Mouse (Mus musculus): ENCODE measurements around the gene Syt11. TPM values are rescaled to one million over a fixed set of nuclear protein-coding genes. Genes with fewer than 3 reads are reported as not detected.
A peak's percentile ranks its signal among the peaks of the same experiment; 100 is the strongest.
"Not testable (repeated sequence)": the region's sequence is repeated elsewhere in the genome, so short reads cannot be mapped to it uniquely, and the experiment has no call there.

Syt11 gene
- total RNA-seq, 2 experiments from 2014 or later, result 5.7 to 6.7 TPM

- intact Hi-C loops (cut with DNase I), result no loop called here
- no peak for DNase-seq
These were observed 34.8 kb downstream of the Syt11 start for GRCm38 (mm10) chr3:88740147-88740546.

- intact Hi-C loops (cut with DNase I), result loop anchor here (5.0 kb wide), 2 partner anchors 61 to 146 kb away; no protein-coding TSS in a partner anchor
- DNase-seq, result peak; percentile 70 to 86
These were observed 36.3 kb downstream of the Syt11 start for GRCm38 (mm10) chr3:88738641-88739040.

- no peak for DNase-seq
These were observed 38.4 kb downstream of the Syt11 start for GRCm38 (mm10) chr3:88736556-88736955.

GRCm38 (mm10) chr3:88719098-88719497 lies 55.9 kb downstream of the Syt11 start:
- intact Hi-C loops (cut with DNase I), result no loop called here
- peak; percentile 82 to 87 for DNase-seq

More at GRCm38 (mm10) chr3:88736556-88736955, 38.4 kb downstream of the Syt11 start:
- intact Hi-C loops (cut with DNase I), result loop anchor here (5.0 kb wide), 2 partner anchors 59 to 144 kb away; no protein-coding TSS in a partner anchor

GRCm38 (mm10) chr3:88717831-88718230 lies 57.1 kb downstream of the Syt11 start:
- intact Hi-C loops (cut with DNase I), result no loop called here
- DNase-seq, result no peak

- intact Hi-C loops (cut with DNase I), result no loop called here
- DNase-seq, result no peak
These were observed 57.7 kb downstream of the Syt11 start for GRCm38 (mm10) chr3:88717198-88717798.

- peak; percentile 90 to 91 for DNase-seq
- intact Hi-C loops (cut with DNase I), result no loop called here
These were observed 58.4 kb downstream of the Syt11 start, which contains the start of gene Rit1 for GRCm38 (mm10) chr3:88716399-88717197. Gene Rit1, plus strand, starts transcription at chr3:88716838.

- intact Hi-C loops (cut with DNase I), result not testable (repeated sequence)
These were observed 59.2 kb downstream of the Syt11 start for GRCm38 (mm10) chr3:88715716-88716115.

GRCm38 (mm10) chr3:88714725-88715124 lies 60.2 kb downstream of the Syt11 start:
- DNase-seq, result no peak
- intact Hi-C loops (cut with DNase I), result no loop called here

More at GRCm38 (mm10) chr3:88715716-88716115, 59.2 kb downstream of the Syt11 start:
- DNase-seq, result not testable (repeated sequence)

GRCm38 (mm10) chr3:88713709-88714108 lies 61.3 kb downstream of the Syt11 start:
- DNase-seq, result no peak
- intact Hi-C loops (cut with DNase I), result no loop called here

GRCm38 (mm10) chr3:88701222-88701621 lies 73.7 kb downstream of the Syt11 start:
- intact Hi-C loops (cut with DNase I), result no loop called here
- DNase-seq, result peak; percentile 24 to 49

- intact Hi-C loops (cut with DNase I), result no loop called here
- DNase-seq, result no peak
These were observed 74.7 kb downstream of the Syt11 start for GRCm38 (mm10) chr3:88700247-88700646.

GRCm38 (mm10) chr3:88698834-88699233 lies 76.1 kb downstream of the Syt11 start:
- no peak for DNase-seq
- intact Hi-C loops (cut with DNase I), result no loop called here

- intact Hi-C loops (cut with DNase I), result no loop called here
- no peak for DNase-seq
These were observed 76.9 kb downstream of the Syt11 start for GRCm38 (mm10) chr3:88698051-88698450.

GRCm38 (mm10) chr3:88695545-88695944 lies 79.4 kb downstream of the Syt11 start:
- peak in 1 of 2 experiments; percentile 20 for DNase-seq
- intact Hi-C loops (cut with DNase I), result no loop called here

Other genes with a start within 250 kb of the Syt11 start
- gene Mex3a, start 242.8 kb downstream of the Syt11 start, total RNA-seq (2021), result 1 to 10 TPM; 3.4 to 6.3 TPM
- not detected for gene Rab25, start 226.9 kb downstream of the Syt11 start, total RNA-seq (2021)
- 10 to 100 TPM; 87.3 to 94.0 TPM for gene Lamtor2, start 222.1 kb downstream of the Syt11 start, total RNA-seq (2021)
- 10 to 100 TPM; 56.5 to 57.2 TPM for gene Ubqln4, start 221.4 kb downstream of the Syt11 start, total RNA-seq (2021)
- gene Ssr2, start 199.3 kb downstream of the Syt11 start, total RNA-seq (2021), result 100 to 1,000 TPM; 127 to 130 TPM
- 10 to 100 TPM; 89.5 to 96.3 TPM for gene Arhgef2, start 169.2 kb downstream of the Syt11 start, total RNA-seq (2021)
- not detected for gene Rxfp4, start 122.0 kb downstream of the Syt11 start, total RNA-seq (2021)
- 10 to 100 TPM; 39.5 to 42.9 TPM for gene Khdc4, start 89.4 kb downstream of the Syt11 start, total RNA-seq (2021)
- 10 to 100 TPM; 59.4 to 70.2 TPM for gene Rit1, start 58.3 kb downstream of the Syt11 start, total RNA-seq (2021)
- gene Gon4l, start 60.1 kb upstream of the Syt11 start, total RNA-seq (2021), result 10 to 100 TPM; 25.4 to 33.6 TPM
- 10 to 100 TPM; 22.8 to 24.3 TPM for gene Msto1, start 138.8 kb upstream of the Syt11 start, total RNA-seq (2021)
- gene Ash1l, start 175.5 kb upstream of the Syt11 start, total RNA-seq (2021), result 10 to 100 TPM; 45.4 to 46.0 TPM
- 100 to 1,000 TPM; 105 to 114 TPM for gene Dap3, start 176.0 kb upstream of the Syt11 start, total RNA-seq (2021)

Measured in heart, postnatal 10 days (tissue).